Mouse (Mus musculus) left cerebral cortex, postnatal 36 days (tissue): ENCODE measurements around the gene Milr1. TPM values are rescaled to one million over a fixed set of nuclear protein-coding genes. Genes with fewer than 3 reads are reported as not detected.

ENCODE experiments used
- microRNA-seq: library from miRNA; unstranded; fragments of <30 nt; microRNA quantifications from one replicate; pipeline ENCODE4 v1.2.0, GENCODE M21; 2022
- total RNA-seq, 2 experiments: library from RNA; stranded (reverse); gene quantifications; 2 replicates each; pipeline ENCODE4 v1.2.3; 2021

Gene Milr1
- total RNA-seq, 2 experiments from 2014 or later = 0.25 TPM; not detected in 1

Small RNA genes lying within 50 kb of the gene (microRNA-seq; reads per million reads assigned to microRNA genes)
- gene Gm25994 (not detected), gene Mir3064 (17.5 reads per million, percentile 37 among the genes with 10 or more reads in this experiment)

Other genes with a start within 250 kb of the Milr1 start
- 100 to 1,000 TPM; 102 to 112 TPM for gene Tex2, start 137.8 kb upstream of the Milr1 start, total RNA-seq
- 10 to 100 TPM; 16.9 to 18.8 TPM for gene Pecam1, start 598 bp upstream of the Milr1 start, total RNA-seq
- gene Polg2, start 28.3 kb downstream of the Milr1 start, total RNA-seq = 1 to 10 TPM; 3.0 to 3.2 TPM
- 100 to 1,000 TPM; 574 to 675 TPM for gene Ddx5, start 38.0 kb downstream of the Milr1 start, total RNA-seq
- gene Cep95, start 38.0 kb downstream of the Milr1 start, total RNA-seq = 10 to 100 TPM in 1 of 2 experiments, 1 to 10 TPM in 1; 8.2 to 15.8 TPM
- 10 to 100 TPM; 26.3 to 30.9 TPM for gene Smurf2, start 169.5 kb downstream of the Milr1 start, total RNA-seq
- 10 to 100 TPM; 23.0 to 34.0 TPM for gene Kpna2, start 248.3 kb downstream of the Milr1 start, total RNA-seq